Comparison of ENCODE assay signal across 8 mouse cellular contexts in genomic region chr2:113469096-113469883, GRCm38 (mm10).
DNase-seq lines count a peak whose midpoint lies in the region; ATAC-seq and TF ChIP-seq lines count a peak whose summit lies in the region.
"Had no signal": no experiment of that assay in that cellular context is flagged by ENCODE, and none has a peak within 500 bp of the region (broad histone marks: within the 10 kb centered on the region; RNA-seq: fewer than 3 reads in every experiment).

No protein-coding gene starts in this region.

- no peak overlapping the region for H3K9ac ChIP-seq in CH12.LX (ENCODE audit: insufficient read depth, low read depth)
- no peak overlapping the region for H3K9ac ChIP-seq in forebrain, embryonic 15.5 days (replicated peaks)
- H3K9ac ChIP-seq in midbrain, embryonic 16.5 days (ENCODE audit: low read depth, low read length): no peak overlapping the region

- peak; percentile 65 for TF ChIP-seq RAD21 in CH12.LX (IDR thresholded peaks at IDR 0.05; ENCODE audit: low read depth, low read length)

- H3K4me3 ChIP-seq in CH12.LX (replicated peaks in 1 of 3; ENCODE audit: low read depth in 2 of 3, low read length in 2 of 3, poor library complexity in 1 of 3): no peak overlapping the region
- no peak overlapping the region for H3K4me3 ChIP-seq in forebrain, embryonic 15.5 days
- H3K4me3 ChIP-seq in midbrain, embryonic 16.5 days (ENCODE audit: low read depth, low read length): no peak overlapping the region
- H3K4me3 ChIP-seq: megakaryocyte, embryonic 14.5 days had no signal

- in situ Hi-C loops in CH12.LX (cut with MboI; ENCODE audit: low pct_ligation_motif_present, low pct_unique_long_range_greater_than_20kb, low sequenced_read_pairs): no loop called here
- in situ Hi-C loops in Patski (cut with MboI; ENCODE audit: low pct_unique_long_range_greater_than_20kb): no loop called here

- no peaks in the 10 kb centered on the region for H3K9me3 ChIP-seq in CH12.LX (replicated peaks; ENCODE audit: low read length)
- H3K9me3 ChIP-seq in forebrain, embryonic 15.5 days: no peaks in the 10 kb centered on the region
- H3K9me3 ChIP-seq in midbrain, embryonic 16.5 days (replicated peaks; ENCODE audit: control insufficient read depth, low read length, poor library complexity, severe bottlenecking): no peaks in the 10 kb centered on the region
- H3K9me3 ChIP-seq: megakaryocyte, embryonic 14.5 days had no signal

- H3K79me2 ChIP-seq in CH12.LX (replicated peaks; ENCODE audit: control insufficient read depth, extremely low read depth, insufficient read depth, poor library complexity, severe bottlenecking): no peaks in the 10 kb centered on the region

- CTCF ChIA-PET in Patski (lab: Charles Lee): interaction anchor here (0.8 to 1.9 kb wide), 11 partner anchors 9 to 82 kb away, joined by 3 to 10 read pairs (median 5); no protein-coding TSS in a partner anchor

- H3K27ac ChIP-seq in CH12.LX (ENCODE audit: insufficient read depth, low read depth): no peak overlapping the region
- no peak overlapping the region for H3K27ac ChIP-seq in forebrain, embryonic 15.5 days (replicated peaks)
- no peak overlapping the region for H3K27ac ChIP-seq in midbrain, embryonic 16.5 days (ENCODE audit: low read length)

- no peak for TF ChIP-seq POLR2A in CH12.LX (IDR thresholded peaks at IDR 0.05; ENCODE audit: low read depth, low read length)

- H3K27me3 ChIP-seq in CH12.LX (replicated peaks): no peaks in the 10 kb centered on the region
- no peaks in the 10 kb centered on the region for H3K27me3 ChIP-seq in Patski
- no peaks in the 10 kb centered on the region for H3K27me3 ChIP-seq in forebrain, embryonic 15.5 days
- H3K27me3 ChIP-seq in midbrain, embryonic 16.5 days (ENCODE audit: control insufficient read depth, insufficient read depth, low read depth, low read length): no peaks in the 10 kb centered on the region
- H3K27me3 ChIP-seq: megakaryocyte, embryonic 14.5 days had no signal

- intact Hi-C loops in left cerebral cortex, postnatal 4 days (cut with DNase I): no loop called here

- H3K4me2 ChIP-seq in CH12.LX (ENCODE audit: insufficient read depth, low read depth, poor library complexity, severe bottlenecking): no peak overlapping the region
- no peak overlapping the region for H3K4me2 ChIP-seq in forebrain, embryonic 15.5 days (replicated peaks)
- no peak overlapping the region for H3K4me2 ChIP-seq in midbrain, embryonic 16.5 days (ENCODE audit: low read length)

- ATAC-seq in Patski: peak; percentile 84
- ATAC-seq in forebrain, embryonic 15.5 days (replicated peaks): 0 out of 2 replicates have a peak, but pooled peaks have one; percentile 55
- 0 out of 2 replicates have a peak, but pooled peaks have one; percentile 51 for ATAC-seq in midbrain, embryonic 16.5 days

- dilution Hi-C loops in CH12.LX (cut with MboI; ENCODE audit: extremely low pct_ligation_motif_present, extremely low pct_unique_long_range_greater_than_20kb, low sequenced_read_pairs): no loop called here

- DNase-seq in left cerebral cortex, postnatal 4 days: peak; percentile 3
- DNase-seq in left cerebral cortex, adult 8-10 months (ENCODE audit: low spot score in 2 of 2): no peak
- peak; percentile 35 for DNase-seq in CH12.LX (ENCODE audit: extremely low read depth)
- DNase-seq in Patski (ENCODE audit: low read depth, low spot score): no peak
- DNase-seq in ovary, postnatal 10 days (ENCODE audit: low spot score): no peak

- no peaks in the 10 kb centered on the region for H3K4me1 ChIP-seq in CH12.LX (ENCODE audit: control insufficient read depth in 1 of 2, insufficient read depth in 2 of 2)
- no peaks in the 10 kb centered on the region for H3K4me1 ChIP-seq in forebrain, embryonic 15.5 days
- no peaks in the 10 kb centered on the region for H3K4me1 ChIP-seq in midbrain, embryonic 16.5 days (ENCODE audit: control insufficient read depth, insufficient read depth, low read length)
- H3K4me1 ChIP-seq: megakaryocyte, embryonic 14.5 days had no signal

- WGBS in forebrain, embryonic 15.5 days: 45% methylated on average over 3 of the region's 3 CpGs
- WGBS in midbrain, embryonic 16.5 days: 40% methylated on average over 3 of the region's 3 CpGs

- H3K36me3 ChIP-seq in CH12.LX (replicated peaks in 1 of 2; ENCODE audit: control insufficient read depth in 1 of 2, insufficient read depth in 1 of 2, low read length in 1 of 2): no peaks in the 10 kb centered on the region
- H3K36me3 ChIP-seq in forebrain, embryonic 15.5 days: no peaks in the 10 kb centered on the region
- H3K36me3 ChIP-seq in midbrain, embryonic 16.5 days (ENCODE audit: control insufficient read depth, insufficient read depth, low read length): no peaks in the 10 kb centered on the region

- no peak for TF ChIP-seq EP300 in CH12.LX (IDR thresholded peaks at IDR 0.05; ENCODE audit: low read length)

- peak; percentile 30 to 77 for TF ChIP-seq CTCF in CH12.LX (conservative IDR thresholded peaks at IDR 0.05 in 1 of 2, IDR thresholded peaks at IDR 0.05 in 1 of 2; ENCODE audit: low read depth in 2 of 2, low read length in 2 of 2)
- TF ChIP-seq CTCF in Patski (IDR thresholded peaks at IDR 0.05): peak; percentile 63

- POLR2A ChIA-PET in Patski (lab: Charles Lee): interaction anchor here (0.6 to 2.2 kb wide), 3 partner anchors 28 to 167 kb away, joined by 3 to 6 read pairs (median 4); no protein-coding TSS in a partner anchor

TF ChIP-seq in CH12.LX, 34 proteins besides CTCF, POLR2A, EP300 and RAD21:
- TF ChIP-seq ZNF384 (IDR thresholded peaks at IDR 0.05; ENCODE audit: low read depth, low read length): peak; percentile 96
- TF ChIP-seq HCFC1 (IDR thresholded peaks at IDR 0.05; ENCODE audit: low read depth, low read length): no peak
- peak; percentile 63 for TF ChIP-seq SMC3 (IDR thresholded peaks at IDR 0.05; ENCODE audit: low read depth, low read length)

Comparison
In these comparisons a context has a peak if more than half of its experiments do, and no peak if none do; other contexts are left out.
1. DNase-seq: peak in left cerebral cortex, postnatal 4 days (single experiment) and CH12.LX (single experiment); none in left cerebral cortex, adult 8-10 months (0 of 2), Patski (single experiment) and ovary, postnatal 10 days (single experiment).
2. Peak in every context shown above with its lines, with median percentiles within 50 percentile points of each other: ATAC-seq.